8 mouse cellular contexts compared by ENCODE assay signal in genomic region chr5:33335977-33336360, GRCm38 (mm10). TPM values are rescaled to one million over a fixed set of nuclear protein-coding genes. Genes with fewer than 3 reads are reported as not detected.
DNase-seq lines count a peak whose midpoint lies in the region; ATAC-seq and TF ChIP-seq lines count a peak whose summit lies in the region.

No protein-coding gene starts in this region.

- H3K9ac ChIP-seq in forebrain, embryonic 15.5 days (replicated peaks): peak overlapping the region; percentile 97
- H3K9ac ChIP-seq in hindbrain, postnatal 0 days (replicated peaks; ENCODE audit: low read length): peak overlapping the region; percentile 97
- peak overlapping the region; percentile 98 for H3K9ac ChIP-seq in neural tube, embryonic 15.5 days (replicated peaks)

- peak overlapping the region; percentile 83 for H3K4me2 ChIP-seq in forebrain, embryonic 15.5 days (replicated peaks)
- peak overlapping the region; percentile 75 for H3K4me2 ChIP-seq in hindbrain, postnatal 0 days (ENCODE audit: low read depth, low read length)
- H3K4me2 ChIP-seq in neural tube, embryonic 15.5 days: peak overlapping the region; percentile 76

- under 1% methylated on average over 27 of the region's 31 CpGs for WGBS in kidney, adult 2 months
- whole genome bisulfite sequencing in forebrain, embryonic 15.5 days: under 1% methylated on average over 31 of the region's 31 CpGs
- WGBS in hindbrain, postnatal 0 days: under 1% methylated on average over 31 of the region's 31 CpGs
- WGBS in lung, adult 2 months: under 1% methylated on average over 27 of the region's 31 CpGs
- under 1% methylated on average over 31 of the region's 31 CpGs for WGBS in neural tube, embryonic 15.5 days

- no peaks in the 10 kb centered on the region for H3K9me3 ChIP-seq in forebrain, embryonic 15.5 days
- H3K9me3 ChIP-seq in hindbrain, postnatal 0 days (ENCODE audit: low read length): no peaks in the 10 kb centered on the region
- H3K9me3 ChIP-seq in neural tube, embryonic 15.5 days (replicated peaks): no peaks in the 10 kb centered on the region

- no peaks in the 10 kb centered on the region for H3K36me3 ChIP-seq in kidney, adult 2 months (ENCODE audit: control insufficient read depth, insufficient read depth, low read length)
- H3K36me3 ChIP-seq in forebrain, embryonic 15.5 days: no peaks in the 10 kb centered on the region
- no peaks in the 10 kb centered on the region for H3K36me3 ChIP-seq in hindbrain, postnatal 0 days (ENCODE audit: insufficient read depth, low read length)
- no peaks in the 10 kb centered on the region for H3K36me3 ChIP-seq in neural tube, embryonic 15.5 days

- no peak; the same call in 1 of the 2 replicates for ATAC-seq in forebrain, embryonic 15.5 days (replicated peaks)
- peak; percentile 1; the same call in 1 of the 2 replicates for ATAC-seq in hindbrain, postnatal 0 days
- ATAC-seq in neural tube, embryonic 15.5 days (ENCODE audit: low FRiP score): no peak

- DNase-seq in kidney, adult 2 months: peak; percentile 44
- no peak for DNase-seq in kidney, adult 11 months
- DNase-seq in R1 (ENCODE audit: low read depth, low spot score): peak; percentile 76
- DNase-seq in hindbrain, postnatal 0 days (ENCODE audit: low spot score): peak; percentile 30
- DNase-seq in lung, adult 2 months: no peak
- peak; percentile 50 for DNase-seq in thymus, postnatal 14 days

- no peaks in the 10 kb centered on the region for H3K27me3 ChIP-seq in kidney, adult 2 months (replicated peaks; ENCODE audit: control insufficient read depth, insufficient read depth, low read length)
- no peaks in the 10 kb centered on the region for H3K27me3 ChIP-seq in forebrain, embryonic 15.5 days
- H3K27me3 ChIP-seq in hindbrain, postnatal 0 days (ENCODE audit: insufficient read depth, low read length): no peaks in the 10 kb centered on the region
- no peaks in the 10 kb centered on the region for H3K27me3 ChIP-seq in neural tube, embryonic 15.5 days (replicated peaks)

- peak overlapping the region; percentile 27; the same call in 1 of the 2 replicates for H3K27ac ChIP-seq in kidney, adult 2 months (ENCODE audit: insufficient read depth, low read depth, low read length)
- peak overlapping the region; percentile 74 for H3K27ac ChIP-seq in forebrain, embryonic 15.5 days (replicated peaks)
- peak overlapping the region; percentile 87 for H3K27ac ChIP-seq in hindbrain, postnatal 0 days
- H3K27ac ChIP-seq in neural tube, embryonic 15.5 days (replicated peaks): peak overlapping the region; percentile 85

- H3K4me1 ChIP-seq in kidney, adult 2 months (ENCODE audit: control insufficient read depth, insufficient read depth, low read length): peaks cover 25% of the 10 kb centered on the region
- H3K4me1 ChIP-seq in forebrain, embryonic 15.5 days: peaks cover 28% of the 10 kb centered on the region
- peaks cover 11% of the 10 kb centered on the region for H3K4me1 ChIP-seq in hindbrain, postnatal 0 days (ENCODE audit: insufficient read depth, low read length)
- peaks cover 8% of the 10 kb centered on the region; the same call in 1 of the 2 replicates for H3K4me1 ChIP-seq in lung, adult 2 months (ENCODE audit: control insufficient read depth, insufficient read depth, low read length)
- peaks cover 23% of the 10 kb centered on the region for H3K4me1 ChIP-seq in neural tube, embryonic 15.5 days

- peak overlapping the region; percentile 97 for H3K4me3 ChIP-seq in kidney, adult 2 months (ENCODE audit: insufficient read depth, low read depth, low read length)
- peak overlapping the region; percentile 100 for H3K4me3 ChIP-seq in forebrain, embryonic 15.5 days
- H3K4me3 ChIP-seq in hindbrain, postnatal 0 days (ENCODE audit: low read length): peak overlapping the region; percentile 100
- peak overlapping the region; percentile 99 for H3K4me3 ChIP-seq in lung, adult 2 months (replicated peaks; ENCODE audit: extremely low read depth, low read depth, low read length)
- peak overlapping the region; percentile 100 for H3K4me3 ChIP-seq in neural tube, embryonic 15.5 days (replicated peaks)

- no peak for TF ChIP-seq POLR2A in kidney, adult 2 months (IDR thresholded peaks at IDR 0.05; ENCODE audit: low read depth, low read length)
- no peak for TF ChIP-seq POLR2A in lung, adult 2 months (IDR thresholded peaks at IDR 0.05; ENCODE audit: borderline replicate concordance, extremely low read depth, low read depth, low read length)

- TF ChIP-seq CTCF in kidney, adult 2 months (conservative IDR thresholded peaks at IDR 0.05; ENCODE audit: insufficient read depth, insufficient read length, low read depth, low read length): no peak
- TF ChIP-seq CTCF in hindbrain, postnatal 0 days (IDR thresholded peaks at IDR 0.05; ENCODE audit: low read depth): no peak
- no peak for TF ChIP-seq CTCF in lung, adult 2 months (IDR thresholded peaks at IDR 0.05; ENCODE audit: insufficient read depth, low read length)

RNA-seq across cellular contexts. Expression of gene Maea, which starts 0.7 kb away (rescaled TPM):
- 109 and 123 TPM in 2 replicates for polyA plus RNA-seq in kidney, adult 2 months (2012; rRNA removed)
- polyA plus RNA-seq in forebrain, embryonic 15.5 days (2015; fragmentation: Nextera tagmentation; extraction: Ambion mirVana): 101 and 107 TPM in 2 replicates
- total RNA-seq in hindbrain, postnatal 0 days (2014; rRNA removed): 130 and 131 TPM in 2 replicates
- polyA plus RNA-seq in hindbrain, postnatal 0 days (2015; fragmentation: Nextera tagmentation; extraction: Ambion mirVana): 119 and 127 TPM in 2 replicates
- 97.4 and 114 TPM in 2 replicates for polyA plus RNA-seq in lung, adult 2 months (2012; rRNA removed)
- 126 and 128 TPM in 2 replicates for polyA plus RNA-seq in neural tube, embryonic 15.5 days (2015; fragmentation: Nextera tagmentation; extraction: Ambion mirVana)

RNA-seq across cellular contexts. Expression of gene Uvssa, which starts 42.4 kb away (rescaled TPM):
- 4.3 and 5.4 TPM in 2 replicates for polyA plus RNA-seq in kidney, adult 2 months (2012; rRNA removed)
- 8.5 and 8.8 TPM in 2 replicates for polyA plus RNA-seq in forebrain, embryonic 15.5 days (2015; fragmentation: Nextera tagmentation; extraction: Ambion mirVana)
- total RNA-seq in hindbrain, postnatal 0 days (2014; rRNA removed): 7.7 and 8.7 TPM in 2 replicates
- polyA plus RNA-seq in hindbrain, postnatal 0 days (2015; fragmentation: Nextera tagmentation; extraction: Ambion mirVana): 8.1 and 8.5 TPM in 2 replicates
- 4.8 and 5.9 TPM in 2 replicates for polyA plus RNA-seq in lung, adult 2 months (2012; rRNA removed)
- 7.6 and 7.8 TPM in 2 replicates for polyA plus RNA-seq in neural tube, embryonic 15.5 days (2015; fragmentation: Nextera tagmentation; extraction: Ambion mirVana)

Comparison
In these comparisons a context has a peak if more than half of its experiments do, and no peak if none do; other contexts are left out.
1. DNase-seq: peak in kidney, adult 2 months (single experiment), R1 (single experiment), hindbrain, postnatal 0 days (single experiment) and thymus, postnatal 14 days (single experiment); none in kidney, adult 11 months (single experiment) and lung, adult 2 months (single experiment).
2. H3K27ac ChIP-seq: peak in every context shown above with its lines; median percentile 87 in hindbrain, postnatal 0 days; 85 in neural tube, embryonic 15.5 days; 74 in forebrain, embryonic 15.5 days; 27 in kidney, adult 2 months.
3. Peak in every context shown above with its lines, with median percentiles within 50 percentile points of each other: H3K4me3 ChIP-seq, H3K4me2 ChIP-seq and H3K9ac ChIP-seq.